Mouse (Mus musculus): ENCODE measurements around the gene Baz2a.
"Not testable (repeated sequence)": the region's sequence is repeated elsewhere in the genome, so short reads cannot be mapped to it uniquely, and the experiment has no call there.

The Baz2a gene

DNA sequence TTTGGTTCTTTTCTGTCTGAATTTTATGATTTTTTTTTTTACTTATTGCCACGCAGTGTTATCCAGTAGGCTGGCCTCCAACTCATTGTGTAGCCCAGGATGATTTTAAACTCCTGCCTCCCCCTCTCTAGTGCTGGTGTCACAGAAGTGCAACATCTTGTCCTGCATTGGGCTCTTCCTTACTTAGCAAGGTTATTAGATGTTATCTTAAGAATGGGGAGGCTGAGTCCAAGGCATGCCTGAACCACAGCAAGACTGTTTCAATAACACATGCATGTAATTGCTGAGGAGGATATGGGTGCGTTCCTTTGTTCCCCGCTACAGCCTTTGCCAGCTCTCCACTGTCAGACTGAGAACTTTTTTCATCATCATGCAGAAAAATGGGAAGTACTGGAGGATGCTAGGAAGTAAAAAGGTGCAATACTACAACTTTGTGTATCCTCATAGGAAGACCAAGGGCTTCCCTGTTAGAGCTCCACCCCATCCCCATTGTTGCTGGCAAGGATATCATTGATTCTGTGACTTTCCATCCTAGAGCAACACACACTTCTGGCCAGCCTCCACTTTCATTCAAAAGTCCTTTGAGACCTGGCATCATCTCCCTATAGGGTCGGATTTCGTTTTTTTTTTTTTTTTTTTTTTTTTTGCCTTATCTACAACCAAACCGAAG lies 9.4 kb upstream of the Baz2a start:
- no peak for DNase-seq (ENCODE audit: low spot score)

DNA sequence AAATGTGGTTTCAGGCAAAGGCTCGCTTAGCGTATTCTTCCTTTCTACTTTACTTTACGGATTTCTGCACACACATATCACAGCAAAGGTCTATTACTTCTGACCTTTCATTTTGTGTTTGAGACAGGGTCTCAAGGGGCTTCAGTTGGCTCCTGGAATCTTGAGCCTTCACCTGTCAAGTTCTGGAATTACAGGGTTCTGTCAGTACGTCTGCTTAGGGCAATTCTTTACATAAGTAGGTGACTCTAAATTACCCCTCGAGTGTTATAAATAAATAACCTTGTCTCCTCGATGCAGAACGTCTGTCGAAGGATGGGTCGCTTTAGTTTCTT lies 8.9 kb upstream of the Baz2a start:
- no peak for DNase-seq (ENCODE audit: low spot score)

DNA sequence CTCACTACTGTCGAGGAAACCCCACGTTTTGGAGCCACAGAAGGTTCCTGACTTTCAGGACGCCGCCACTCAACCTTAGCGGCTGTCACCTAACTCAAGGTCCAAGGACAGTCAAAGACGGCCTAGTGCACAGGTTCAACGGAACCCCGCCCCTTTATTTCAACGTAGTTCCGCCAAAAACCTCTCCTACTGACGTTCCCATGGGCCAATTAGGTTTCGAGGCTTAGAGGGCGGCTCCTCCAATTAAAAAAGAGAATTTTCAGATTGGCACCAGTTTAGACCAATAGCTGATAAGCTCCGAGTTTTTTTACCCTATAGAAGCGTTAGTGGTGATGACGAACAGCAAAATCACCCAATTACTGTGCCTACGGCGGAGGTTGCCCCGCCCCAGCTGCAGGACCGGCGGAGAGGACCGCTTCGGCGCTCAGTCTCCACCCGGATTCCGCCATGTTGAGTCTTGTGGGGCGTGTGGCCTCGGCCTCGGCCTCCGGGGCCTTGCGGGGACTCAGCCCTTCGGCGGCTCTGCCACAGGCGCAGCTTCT lies 8.4 kb upstream of the Baz2a start, which contains the start of gene Atp5b:
TSS of gene Atp5b (plus strand) at position 394 of the 542 bp plus-strand sequence.
- DNase-seq (ENCODE audit: low spot score): peak; percentile 99

DNA sequence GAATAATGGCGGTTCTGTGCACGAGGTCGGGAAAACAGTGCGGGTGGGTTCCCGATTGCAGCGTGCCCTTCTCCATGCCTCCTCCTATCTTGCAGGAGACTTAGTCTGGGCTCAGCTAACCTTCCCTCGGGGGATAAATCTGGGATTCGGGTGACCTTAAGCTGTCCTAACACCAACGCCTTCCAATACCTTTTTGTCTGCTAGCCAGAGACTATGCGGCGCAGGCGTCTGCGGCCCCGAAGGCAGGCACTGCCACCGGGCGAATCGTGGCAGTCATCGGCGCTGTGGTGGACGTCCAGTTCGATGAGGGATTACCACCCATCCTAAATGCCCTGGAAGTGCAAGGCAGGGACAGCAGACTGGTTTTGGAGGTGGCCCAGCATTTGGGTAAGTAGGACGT lies 7.7 kb upstream of the Baz2a start:
- DNase-seq (ENCODE audit: low spot score): no peak

DNA sequence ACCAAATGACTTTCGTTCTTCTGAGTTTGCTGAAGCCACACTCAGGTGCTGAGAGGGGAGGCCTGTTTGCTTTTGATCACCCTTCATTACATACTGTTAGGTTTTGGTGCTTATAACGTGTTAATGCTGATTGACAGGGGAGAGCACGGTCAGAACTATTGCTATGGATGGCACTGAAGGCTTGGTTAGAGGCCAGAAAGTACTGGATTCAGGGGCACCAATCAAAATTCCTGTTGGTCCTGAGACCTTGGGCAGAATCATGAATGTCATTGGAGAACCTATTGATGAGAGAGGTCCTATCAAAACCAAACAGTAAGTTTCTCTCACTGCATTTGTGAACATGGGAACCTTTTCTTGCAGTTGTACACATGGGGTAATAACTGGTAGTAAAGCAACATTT lies 7.2 kb upstream of the Baz2a start:
- no peak for DNase-seq (ENCODE audit: low spot score)

DNA sequence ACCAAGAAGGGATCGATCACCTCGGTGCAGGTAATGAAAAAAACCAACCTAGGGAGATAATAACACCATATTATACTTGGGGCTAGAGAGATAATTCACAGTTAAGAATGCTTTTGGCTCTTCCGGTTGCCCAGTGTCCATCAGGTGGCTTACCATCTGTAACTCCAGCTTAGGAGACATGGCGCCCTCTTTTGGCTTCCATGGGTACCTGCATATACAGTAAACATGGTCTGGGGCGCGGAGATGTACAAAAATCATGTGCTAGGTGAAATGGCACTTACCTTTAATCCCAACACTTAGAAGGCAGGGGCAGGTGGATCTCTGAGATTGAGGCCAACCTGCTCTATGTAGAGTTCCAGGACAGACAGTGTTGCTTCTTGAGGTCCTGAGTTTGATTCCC lies 5.0 kb upstream of the Baz2a start:
- DNase-seq (ENCODE audit: low spot score): no peak

DNA sequence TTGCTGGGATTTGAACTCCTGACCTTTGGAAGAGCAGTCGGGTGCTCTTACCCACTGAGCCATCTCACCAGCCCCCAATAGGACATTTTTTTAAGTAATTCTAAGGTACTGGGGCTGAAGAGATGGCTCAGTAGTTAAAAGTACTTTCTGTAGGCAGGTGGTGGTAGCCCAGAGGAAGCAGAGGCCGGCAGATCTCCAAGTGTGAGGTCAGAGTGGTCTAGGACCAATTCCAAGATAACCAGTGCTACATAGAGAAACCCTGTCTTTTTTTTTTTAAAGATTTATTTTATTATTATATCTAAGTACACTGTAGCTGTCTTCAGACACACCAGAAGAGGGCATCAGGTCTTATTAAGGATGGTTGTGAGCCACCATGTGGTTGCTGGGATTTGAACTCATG lies 4.2 kb upstream of the Baz2a start:
- not testable (repeated sequence) for DNase-seq (ENCODE audit: low spot score)

DNA sequence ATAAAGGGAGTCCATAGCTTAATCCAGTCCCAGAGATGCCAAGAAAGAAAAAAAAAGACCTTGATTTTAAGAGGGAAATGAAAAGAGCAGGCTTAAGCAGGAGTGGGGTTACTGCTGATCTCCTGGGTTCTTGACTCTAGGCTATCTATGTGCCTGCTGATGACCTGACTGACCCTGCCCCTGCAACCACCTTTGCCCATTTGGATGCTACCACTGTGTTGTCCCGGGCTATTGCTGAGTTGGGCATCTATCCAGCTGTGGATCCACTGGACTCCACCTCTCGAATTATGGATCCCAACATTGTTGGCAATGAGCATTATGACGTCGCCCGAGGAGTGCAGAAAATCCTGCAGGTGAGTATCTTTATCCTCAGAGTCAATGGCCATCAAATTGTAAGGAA lies 3.2 kb upstream of the Baz2a start:
- DNase-seq (ENCODE audit: low spot score): no peak

DNA sequence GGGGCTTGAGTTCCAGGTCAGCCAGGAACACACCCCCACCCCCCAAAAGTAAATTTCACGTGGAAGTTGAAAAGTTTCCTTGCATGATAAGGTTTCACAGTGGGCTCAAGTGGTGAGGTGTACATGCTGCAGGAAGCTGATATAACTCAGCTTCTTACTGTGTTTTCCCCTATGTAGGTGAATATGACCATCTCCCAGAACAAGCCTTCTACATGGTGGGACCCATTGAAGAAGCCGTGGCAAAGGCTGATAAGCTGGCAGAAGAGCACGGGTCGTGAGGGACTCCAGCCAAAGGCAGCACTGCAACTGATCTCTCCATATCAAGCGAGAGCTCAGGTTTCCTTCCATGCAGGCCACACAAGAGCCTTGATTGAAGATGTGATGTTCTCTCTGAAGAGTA lies 1.5 kb upstream of the Baz2a start:
- no peak for DNase-seq (ENCODE audit: low spot score)

DNA sequence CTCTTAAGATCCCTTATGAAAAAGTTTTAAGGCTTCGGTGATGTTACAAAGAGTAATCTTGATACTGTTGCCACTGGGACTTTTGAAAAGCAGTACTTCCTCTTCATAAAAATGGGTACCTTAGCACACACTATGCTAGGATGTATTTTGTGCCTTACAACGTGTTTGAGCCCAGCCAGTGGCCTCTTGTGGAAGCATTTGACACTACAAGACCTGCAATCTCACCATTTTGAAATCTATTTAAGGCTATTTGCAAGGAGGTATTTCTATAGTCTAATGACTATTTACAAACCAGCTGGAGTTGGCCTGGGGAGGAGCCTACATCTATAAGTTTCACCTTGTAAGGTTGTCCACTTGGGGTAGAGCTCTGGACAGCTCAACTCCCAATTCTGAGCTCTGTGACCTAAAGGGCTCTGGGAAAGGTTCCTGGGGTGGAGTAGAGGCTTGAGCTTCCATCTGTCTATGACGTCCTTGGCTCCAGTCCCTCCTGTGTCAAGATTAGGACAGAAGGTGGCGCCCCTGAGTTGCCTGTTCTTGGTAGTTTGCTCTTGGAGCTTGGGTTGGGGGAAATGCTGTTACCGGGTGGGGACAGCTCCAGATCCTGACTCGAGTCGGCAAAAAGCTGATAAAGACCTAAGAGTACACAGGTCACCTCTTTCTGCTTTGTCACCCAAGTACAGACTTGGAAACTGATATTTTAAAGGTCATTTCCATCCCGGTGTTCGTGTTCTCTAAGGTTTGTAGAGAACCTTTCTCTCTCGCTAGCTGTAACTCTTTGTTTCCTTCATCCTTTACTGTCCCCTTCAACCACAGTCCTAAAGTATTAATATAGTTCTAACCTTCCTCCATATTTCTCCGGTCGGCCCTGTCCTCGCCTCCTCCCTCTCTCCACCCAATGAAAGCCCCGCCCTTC lies 470 bp upstream of the Baz2a start:
- DNase-seq (ENCODE audit: low spot score): peak; percentile 84

DNA sequence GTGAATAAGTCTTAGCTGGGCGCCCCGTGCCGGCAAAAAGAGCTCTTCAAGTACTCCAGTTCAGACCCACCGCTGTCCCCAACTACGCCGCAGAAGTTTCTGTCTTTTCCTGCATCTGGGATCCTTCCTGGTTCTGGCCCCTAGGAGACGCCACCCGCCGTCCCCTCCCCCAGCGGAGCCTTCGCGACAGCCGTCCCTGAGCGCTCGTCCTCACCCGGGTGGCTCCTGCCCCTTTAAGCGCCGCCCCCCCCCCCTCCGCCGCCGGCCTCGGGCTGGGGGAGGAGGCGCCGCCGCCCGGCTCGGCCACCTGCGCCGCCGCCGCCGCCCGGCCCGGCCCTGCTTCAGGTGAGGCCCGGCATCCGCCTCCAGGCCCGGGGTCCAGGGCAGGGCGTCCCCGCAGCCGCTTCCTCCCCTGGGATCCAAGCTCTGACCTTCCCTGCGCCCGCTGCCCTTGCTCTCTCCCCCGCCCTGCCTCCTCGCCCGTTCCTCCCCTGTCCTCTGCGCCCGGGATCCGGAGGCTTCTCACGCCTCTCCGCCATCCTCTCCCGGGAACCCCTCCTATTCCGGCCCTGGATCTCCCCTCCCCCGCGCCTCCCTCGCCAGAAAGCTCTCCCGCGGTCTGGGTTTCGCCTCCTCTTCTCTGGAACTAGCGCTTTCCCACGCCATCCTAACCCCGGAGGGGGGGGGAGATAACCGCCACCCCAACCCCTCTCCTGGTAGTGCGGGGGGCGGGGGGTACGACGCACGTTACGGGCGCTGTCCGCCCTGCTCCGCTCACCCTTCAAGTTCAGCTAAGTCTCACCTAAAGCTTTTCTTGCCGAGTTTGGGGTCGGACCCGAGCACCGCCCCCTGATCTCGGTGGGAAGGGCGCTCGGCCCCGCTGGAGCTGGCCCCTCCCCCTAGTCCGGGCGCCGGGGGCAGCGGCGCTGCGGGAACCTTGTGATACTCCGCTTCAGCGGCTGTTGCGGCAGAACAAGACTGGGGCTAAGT lies 1.4 kb downstream of the Baz2a start:
- DNase-seq (ENCODE audit: low spot score): no peak

DNA sequence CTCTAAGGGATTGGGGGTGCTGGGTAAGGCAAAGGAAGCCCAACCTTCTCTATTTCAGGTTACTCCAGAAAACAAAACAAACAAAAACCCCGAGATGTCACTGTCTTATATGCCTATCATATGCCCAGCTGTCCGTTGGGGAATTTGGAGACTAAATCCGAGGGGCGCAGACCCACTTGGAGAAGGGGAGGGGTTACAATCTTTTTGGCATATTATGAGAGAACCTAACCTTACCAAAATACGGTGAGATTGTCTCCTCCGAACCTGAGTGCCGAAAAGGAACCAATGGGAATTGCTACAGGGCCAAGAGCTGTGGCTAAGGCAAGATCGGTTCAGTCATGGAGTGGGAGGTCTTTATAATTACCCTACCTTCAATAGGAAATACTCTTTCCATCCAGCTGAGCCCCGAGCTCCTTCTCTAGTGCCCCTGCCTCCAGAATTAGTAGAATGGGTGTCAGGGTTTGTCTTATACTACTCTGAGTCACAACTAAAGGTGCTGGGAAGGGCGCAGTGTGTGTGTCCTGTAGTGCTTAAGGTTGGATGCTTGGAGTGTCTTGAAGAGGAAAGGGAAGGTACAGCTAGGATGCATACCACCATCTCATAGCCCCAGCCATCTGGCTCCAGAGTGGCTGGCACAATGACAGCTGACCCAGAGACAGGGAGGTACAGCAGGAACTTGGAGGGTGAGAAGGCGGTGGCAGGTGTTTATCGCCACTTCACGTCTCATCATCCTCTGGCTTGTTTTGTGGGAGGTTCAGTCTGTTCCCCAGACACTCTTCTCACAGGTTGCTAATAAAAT lies 2.3 kb downstream of the Baz2a start:
- no peak for DNase-seq (ENCODE audit: low spot score)

DNA sequence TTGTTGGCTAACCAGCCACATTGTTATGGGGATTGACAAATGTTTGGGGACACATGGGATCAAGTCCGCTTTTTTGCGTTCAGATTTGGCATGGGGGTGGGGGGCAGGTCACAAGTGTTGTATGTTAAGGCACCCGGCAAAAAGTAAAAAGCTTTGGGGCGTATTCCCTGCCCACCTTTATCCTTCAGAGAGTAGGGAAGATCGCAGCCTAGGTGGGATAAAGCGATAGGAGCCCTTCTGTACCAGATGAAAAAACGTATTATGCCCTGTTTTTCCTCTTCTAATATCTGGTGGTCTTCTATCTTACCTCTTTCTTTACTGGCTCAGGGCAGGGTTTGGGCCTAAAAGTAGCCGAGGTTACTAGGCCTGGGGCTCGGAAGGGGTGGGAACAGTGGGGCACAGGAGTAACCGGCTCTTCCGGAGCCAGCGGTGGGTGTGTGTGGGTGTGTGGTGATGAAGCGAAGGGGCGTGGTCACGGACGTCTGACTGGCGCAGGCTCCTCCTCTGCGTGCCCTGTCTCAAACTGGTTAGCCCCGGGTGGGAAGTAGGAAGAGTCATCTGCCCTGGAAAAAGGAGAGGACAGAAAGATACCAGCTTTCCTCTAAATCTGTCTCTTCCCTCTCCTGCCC lies 3.1 kb downstream of the Baz2a start:
- no peak for DNase-seq (ENCODE audit: low spot score)

DNA sequence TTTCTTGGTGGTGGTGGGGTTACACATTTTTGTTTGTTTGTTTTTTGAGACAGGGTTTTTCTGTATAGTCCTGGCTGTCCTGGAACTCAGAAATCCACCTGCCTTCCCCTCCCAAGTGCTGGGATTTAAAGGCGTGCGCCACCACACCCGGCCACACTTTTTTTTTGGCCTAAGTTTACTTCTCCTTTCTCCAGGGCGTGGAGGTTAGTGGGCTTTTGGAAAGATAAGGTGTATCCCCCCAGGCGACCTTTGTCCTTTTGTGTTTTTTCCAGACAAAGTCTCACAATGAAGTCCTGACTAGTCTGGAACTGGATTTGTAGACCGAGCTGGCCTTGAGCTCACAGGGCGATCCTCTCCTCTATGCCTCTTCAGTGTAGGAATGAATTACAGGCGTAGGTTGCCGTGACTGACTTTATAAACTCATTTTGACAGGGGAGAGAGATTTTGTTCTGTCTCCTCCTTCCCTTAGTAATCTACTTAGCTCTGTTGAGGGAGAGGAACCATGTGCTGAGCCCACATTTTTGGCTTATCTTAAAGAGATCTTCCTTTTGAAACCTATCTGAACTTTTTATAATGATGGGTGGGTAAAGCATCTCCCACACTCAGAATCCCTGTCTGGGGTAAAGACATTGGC lies 3.7 kb downstream of the Baz2a start:
- no peak for DNase-seq (ENCODE audit: low spot score)

DNA sequence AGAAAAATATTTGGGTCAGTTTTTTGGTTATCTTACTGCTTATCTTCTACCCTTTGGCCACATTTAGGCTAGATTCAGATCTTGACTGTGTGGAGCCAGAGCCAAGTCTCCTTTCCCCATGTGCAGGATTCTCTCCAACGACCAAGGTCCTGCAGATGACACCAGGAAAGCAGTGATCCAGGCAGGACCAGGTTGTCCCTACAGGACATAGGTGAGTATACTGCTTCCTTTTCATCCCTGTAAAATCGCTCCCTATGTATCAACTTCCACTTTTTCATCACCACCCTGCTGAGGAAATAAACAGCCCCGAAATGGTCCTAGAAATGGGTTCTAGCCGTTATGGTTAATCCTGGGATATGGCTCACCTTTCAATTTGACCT lies 4.9 kb downstream of the Baz2a start:
- no peak for DNase-seq (ENCODE audit: low spot score)

DNA sequence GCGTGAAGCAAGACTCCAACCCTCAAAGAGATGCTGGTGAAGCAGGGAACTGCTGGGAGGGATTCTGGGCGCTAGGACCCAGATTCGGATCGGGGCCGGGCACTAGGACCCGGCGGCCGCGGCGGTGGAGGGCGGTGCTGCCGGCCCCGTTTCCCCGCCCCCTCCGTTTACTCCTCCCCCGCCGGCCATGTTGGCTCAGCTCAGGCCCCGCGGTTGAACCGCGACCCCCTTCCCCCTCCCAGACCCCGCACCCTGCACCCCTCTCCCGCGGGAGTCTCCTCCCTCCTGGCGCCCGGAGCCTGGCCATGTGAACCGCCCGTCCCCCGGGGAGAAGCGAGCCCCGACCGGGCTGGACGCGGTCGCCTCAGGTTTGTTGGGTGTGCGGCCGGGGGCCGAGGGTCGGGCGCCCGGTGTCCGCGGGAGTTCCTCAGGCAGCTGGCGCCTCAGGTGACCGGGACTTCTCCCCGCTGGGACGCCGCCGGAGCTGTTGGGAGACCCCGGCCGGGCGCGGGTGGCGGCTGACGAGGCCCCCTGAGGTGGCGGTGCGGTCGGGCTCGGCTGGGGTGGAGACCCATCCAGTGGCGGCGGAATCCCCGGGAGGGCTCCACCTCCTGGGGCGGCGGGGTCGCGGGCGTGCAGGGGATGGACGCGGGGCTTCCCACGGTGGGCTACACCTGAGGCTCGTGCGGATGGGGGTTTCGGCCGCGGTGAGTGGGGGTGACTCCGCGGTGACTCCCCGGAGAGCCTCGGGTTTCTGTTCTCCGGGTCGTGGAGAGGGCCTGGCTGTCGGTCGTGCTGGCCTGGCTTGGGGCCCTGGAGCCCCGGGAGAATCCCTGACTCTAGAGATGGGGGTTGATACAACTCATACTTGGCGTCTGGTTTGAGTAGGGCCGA lies 5.6 kb downstream of the Baz2a start:
- DNase-seq (ENCODE audit: low spot score): no peak

DNA sequence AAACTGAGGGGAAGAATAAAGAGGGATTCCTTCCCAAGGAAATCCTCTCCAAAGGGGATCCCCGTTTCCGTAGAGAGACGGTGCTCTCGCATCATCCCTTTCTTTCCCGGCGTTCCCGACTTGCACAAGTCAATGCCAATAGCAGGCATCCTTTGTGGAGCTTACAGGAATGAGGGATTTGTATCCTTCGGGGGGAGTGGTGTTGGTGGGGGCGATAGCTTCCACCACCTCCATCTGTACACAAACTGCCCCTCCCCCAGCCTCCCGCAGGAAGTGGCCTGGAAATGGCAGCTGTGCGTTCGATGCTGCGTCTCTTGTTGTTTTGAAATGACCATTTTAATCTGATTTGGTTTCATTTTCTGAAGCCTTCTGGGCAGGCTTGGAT lies 6.2 kb downstream of the Baz2a start:
- no peak for DNase-seq (ENCODE audit: low spot score)

DNA sequence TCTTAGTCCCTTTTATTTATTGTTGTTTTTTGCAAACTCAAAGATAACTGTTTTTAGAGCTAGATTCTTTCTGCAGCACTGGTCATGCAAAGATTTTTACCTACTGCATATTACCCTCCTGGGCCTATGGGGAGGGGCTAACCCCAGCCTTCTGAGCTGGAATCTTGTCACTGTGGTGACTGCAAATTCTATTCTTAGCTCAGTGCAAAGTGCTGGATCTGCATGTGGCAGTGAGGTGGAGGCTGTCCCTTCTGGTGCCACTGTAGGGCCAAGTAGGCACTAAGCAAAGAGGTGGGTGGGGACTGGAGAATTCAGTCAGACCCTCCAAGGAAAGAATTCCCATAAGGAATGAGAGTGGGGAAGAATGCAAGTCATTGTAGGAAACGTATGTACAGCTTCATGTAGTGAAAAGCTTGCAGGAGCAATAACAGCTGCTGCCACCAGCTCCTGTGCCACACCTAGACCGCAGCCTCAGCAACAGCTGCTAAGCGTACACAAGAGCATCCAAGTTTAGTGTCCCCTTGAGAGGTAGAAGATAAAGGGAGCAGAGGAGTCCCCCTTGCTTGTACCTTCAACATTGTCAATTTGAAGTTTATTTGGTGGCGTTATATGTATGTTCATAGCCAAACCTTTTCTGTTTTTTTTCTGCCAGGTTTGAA lies 18.9 kb downstream of the Baz2a start:
- DNase-seq (ENCODE audit: low spot score): no peak

DNA sequence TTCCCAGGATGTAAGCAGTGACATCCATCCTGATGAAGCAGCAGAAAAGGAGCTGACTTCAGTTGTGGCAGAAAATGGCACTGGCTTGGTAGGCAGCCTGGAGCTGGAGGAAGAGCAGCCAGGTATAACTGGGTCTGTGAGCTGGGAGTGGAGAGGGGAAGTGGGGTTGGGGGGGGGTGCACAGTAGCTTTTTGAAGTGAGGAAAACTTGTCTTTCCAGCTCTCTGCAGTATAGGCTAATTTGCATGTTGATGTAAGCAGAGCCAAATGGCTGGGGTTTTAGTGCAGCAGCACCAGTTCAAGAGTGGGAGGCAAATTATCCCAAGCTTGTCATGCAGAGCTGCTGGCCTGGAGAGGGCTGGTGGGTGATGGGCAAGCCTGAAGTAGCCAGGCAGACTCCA lies 19.9 kb downstream of the Baz2a start:
- DNase-seq (ENCODE audit: low spot score): no peak

Data from left cerebral cortex, adult 11 months (tissue).